Mouse (Mus musculus) liver, embryonic 14.5 days (tissue): ENCODE data around the gene Apbb2.

Experiments used
- CTCF ChIP-seq: IDR thresholded peaks from 2 replicates; pipeline ENCODE4 v1.5.1; 2016; ENCODE audit warnings: antibody characterized with exemption, low read depth, control low read depth
- EP300 ChIP-seq: IDR thresholded peaks from 2 replicates; pipeline ENCODE4 v1.6.1; 2016; ENCODE audit warnings: antibody characterized with exemption, low read depth

GRCm38 (mm10) chr5:66514659-66515058, 103.9 kb downstream of the Apbb2 start:
- TF ChIP-seq CTCF = no peak
- TF ChIP-seq EP300 = no peak
